Mouse (Mus musculus) Muller cell, postnatal 12 days (primary cell): ENCODE data around the gene Dio3.

Experiments used
- DNase-seq: peaks from one replicate; pipeline ENCODE4 v3.0.0-alpha.2; 2015; ENCODE audit errors: inconsistent ontology term

Dio3 gene

GRCm38 (mm10) chr12:110278853-110279252 lies at the start of gene Dio3:
Gene Dio3 (plus strand): TSS chr12:110279068.
- peak; percentile 43 for DNase-seq

GRCm38 (mm10) chr12:110230296-110230695 lies 48.6 kb upstream of the Dio3 start:
- no peak for DNase-seq

GRCm38 (mm10) chr12:110230767-110231166 lies 48.1 kb upstream of the Dio3 start:
- DNase-seq = no peak

- DNase-seq = no peak
Measured at GRCm38 (mm10) chr12:110231709-110232600, 46.9 kb upstream of the Dio3 start.

- DNase-seq = no peak
Measured at GRCm38 (mm10) chr12:110235908-110236307, 43.0 kb upstream of the Dio3 start.

- no peak for DNase-seq
Measured at GRCm38 (mm10) chr12:110237046-110237445, 41.8 kb upstream of the Dio3 start.

- DNase-seq = no peak
Measured at GRCm38 (mm10) chr12:110239358-110239757, 39.5 kb upstream of the Dio3 start.

- DNase-seq = no peak
Measured at GRCm38 (mm10) chr12:110244581-110244980, 34.3 kb upstream of the Dio3 start.

- DNase-seq = no peak
Measured at GRCm38 (mm10) chr12:110245461-110245860, 33.4 kb upstream of the Dio3 start.

GRCm38 (mm10) chr12:110252163-110252575 lies 26.7 kb upstream of the Dio3 start:
- no peak for DNase-seq

GRCm38 (mm10) chr12:110255731-110256130 lies 23.1 kb upstream of the Dio3 start:
- no peak for DNase-seq

- DNase-seq = no peak
Measured at GRCm38 (mm10) chr12:110256478-110257220, 22.2 kb upstream of the Dio3 start.

GRCm38 (mm10) chr12:110268226-110268625 lies 10.6 kb upstream of the Dio3 start:
- DNase-seq = no peak

GRCm38 (mm10) chr12:110269686-110270085 lies 9.2 kb upstream of the Dio3 start:
- no peak for DNase-seq

GRCm38 (mm10) chr12:110276034-110276433 lies 2.8 kb upstream of the Dio3 start:
- no peak for DNase-seq

GRCm38 (mm10) chr12:110277259-110277964 lies 1.5 kb upstream of the Dio3 start:
- no peak for DNase-seq

GRCm38 (mm10) chr12:110277965-110278307 lies 932 bp upstream of the Dio3 start:
- DNase-seq = peak; percentile 31

GRCm38 (mm10) chr12:110280373-110280772 lies 1.5 kb downstream of the Dio3 start:
- no peak for DNase-seq

- no peak for DNase-seq
Measured at GRCm38 (mm10) chr12:110283792-110284191, 4.9 kb downstream of the Dio3 start.

GRCm38 (mm10) chr12:110292816-110293215 lies 13.9 kb downstream of the Dio3 start:
- no peak for DNase-seq

GRCm38 (mm10) chr12:110294891-110295290 lies 16.0 kb downstream of the Dio3 start:
- DNase-seq = no peak

GRCm38 (mm10) chr12:110298653-110299052 lies 19.8 kb downstream of the Dio3 start:
- DNase-seq = peak; percentile 59
